In the genomic region with DNA sequence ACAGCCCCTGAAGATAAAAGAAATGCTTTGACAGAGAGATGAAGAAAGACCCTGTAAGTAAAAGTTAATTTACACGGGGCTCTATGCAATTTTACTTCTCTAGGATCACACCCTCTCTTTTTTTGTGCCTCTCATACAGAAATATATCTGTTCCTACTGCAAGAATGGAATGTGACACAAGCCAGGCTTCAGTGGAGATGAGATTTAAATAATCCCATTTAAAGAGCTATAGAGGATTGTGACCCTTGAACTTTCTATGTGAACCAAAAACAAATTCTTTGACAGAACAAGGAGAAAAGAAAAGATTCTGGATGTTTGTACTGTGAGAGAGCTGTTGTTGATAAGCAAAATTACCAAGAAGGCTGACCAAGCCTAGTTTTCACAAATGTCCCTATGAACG, we compare ENCODE assay signal across 26 mouse cellular contexts.
A peak's percentile ranks its signal among the peaks of the same experiment; 100 is the strongest.
DNase-seq lines count a peak whose midpoint lies in the region; ATAC-seq lines count a peak whose summit lies in the region.
"Had no signal": no experiment of that assay in that cellular context is flagged by ENCODE, and none has a peak within 500 bp of the region (broad histone marks: within the 10 kb centered on the region; RNA-seq: fewer than 3 reads in every experiment).

No protein-coding gene starts in this region.

- H3K9me3 ChIP-seq in midbrain, embryonic 11.5 days (ENCODE audit: control insufficient read depth, low read length) = no peaks in the 10 kb centered on the region
- no peaks in the 10 kb centered on the region for H3K9me3 ChIP-seq in midbrain, embryonic 15.5 days
- H3K9me3 ChIP-seq: forebrain, embryonic 13.5 days; heart, embryonic 12.5 days; heart, embryonic 15.5 days had no signal

- H3K4me2 ChIP-seq in midbrain, embryonic 11.5 days = no peak overlapping the region
- no peak overlapping the region for H3K4me2 ChIP-seq in midbrain, embryonic 15.5 days
- H3K4me2 ChIP-seq: forebrain, embryonic 13.5 days; heart, embryonic 12.5 days; heart, embryonic 15.5 days; hindbrain, embryonic 14.5 days had no signal

- ATAC-seq in midbrain, embryonic 11.5 days (ENCODE audit: low FRiP score) = peak; percentile 69
- ATAC-seq in midbrain, embryonic 15.5 days (replicated peaks) = no peak
- ATAC-seq: CD4-positive, CD25-positive, alpha-beta regulatory T cell, adult 4 months; forebrain, embryonic 13.5 days; forebrain, embryonic 16.5 days; hindbrain, postnatal 0 days; inflammation-experienced regulatory T-cells, adult 6 months; intestine, embryonic 16.5 days had no signal

- no peaks in the 10 kb centered on the region for H3K36me3 ChIP-seq in midbrain, embryonic 11.5 days (ENCODE audit: control insufficient read depth, insufficient read depth, low read length)
- H3K36me3 ChIP-seq in midbrain, embryonic 15.5 days (replicated peaks) = no peaks in the 10 kb centered on the region
- H3K36me3 ChIP-seq: forebrain, embryonic 10.5 days; heart, embryonic 12.5 days; heart, embryonic 15.5 days had no signal

- DNase-seq in midbrain, embryonic 11.5 days (ENCODE audit: low spot score, missing footprints) = peak; percentile 86
- peak; percentile 28 for DNase-seq in retina, embryonic 14.5 days (ENCODE audit: low spot score)
- DNase-seq in retina, postnatal 1 day = no peak
- peak; percentile 5 for DNase-seq in embryo, embryonic 11.5 days (ENCODE audit: low read depth, low spot score)
- DNase-seq in gastrocnemius, postnatal 36 days = no peak
- DNase-seq: adrenal gland, adult 2 months; adrenal gland, postnatal 14 days; cerebellum, adult 11 months; cerebellum, adult 2 months; cerebellum, postnatal 10 days; cerebellum, postnatal 36 days; gastrocnemius, postnatal 10 days; heart, adult 11 months; heart, postnatal 10 days; heart, postnatal 36 days had no signal

- H3K4me3 ChIP-seq in midbrain, embryonic 11.5 days (ENCODE audit: low read depth, low read length) = no peak overlapping the region
- no peak overlapping the region for H3K4me3 ChIP-seq in midbrain, embryonic 15.5 days
- H3K4me3 ChIP-seq: forebrain, embryonic 10.5 days; forebrain, embryonic 13.5 days; heart, embryonic 12.5 days; heart, embryonic 15.5 days had no signal

- H3K4me1 ChIP-seq in midbrain, embryonic 11.5 days (ENCODE audit: control insufficient read depth, insufficient read depth, low read length) = 0 out of 2 replicates have a peak, but pooled peaks cover 4% of the 10 kb centered on the region
- no peaks in the 10 kb centered on the region for H3K4me1 ChIP-seq in midbrain, embryonic 15.5 days
- H3K4me1 ChIP-seq: heart, embryonic 12.5 days; heart, embryonic 15.5 days had no signal

- no peak overlapping the region for H3K27ac ChIP-seq in midbrain, embryonic 11.5 days (ENCODE audit: low read depth, low read length)
- no peak overlapping the region for H3K27ac ChIP-seq in midbrain, embryonic 15.5 days
- H3K27ac ChIP-seq: forebrain, embryonic 10.5 days; forebrain, embryonic 13.5 days; heart, embryonic 15.5 days; hindbrain, embryonic 14.5 days; hindbrain, postnatal 0 days had no signal

- WGBS in midbrain, embryonic 11.5 days = 1% methylated on average over 2 of the region's 2 CpGs
- 1% methylated on average over 2 of the region's 2 CpGs for WGBS in midbrain, embryonic 15.5 days

- no peaks in the 10 kb centered on the region for H3K27me3 ChIP-seq in midbrain, embryonic 11.5 days (ENCODE audit: control insufficient read depth, insufficient read depth, low read length)
- H3K27me3 ChIP-seq in midbrain, embryonic 15.5 days (replicated peaks) = no peaks in the 10 kb centered on the region
- H3K27me3 ChIP-seq: forebrain, embryonic 13.5 days; heart, embryonic 12.5 days; heart, embryonic 15.5 days had no signal

- H3K9ac ChIP-seq in midbrain, embryonic 11.5 days (ENCODE audit: low read length) = no peak overlapping the region
- no peak overlapping the region for H3K9ac ChIP-seq in midbrain, embryonic 15.5 days
- H3K9ac ChIP-seq: forebrain, embryonic 13.5 days; heart, embryonic 12.5 days; heart, embryonic 15.5 days; hindbrain, embryonic 14.5 days had no signal

- intact Hi-C loops in gastrocnemius, postnatal 36 days (cut with DNase I) = no loop called here

Comparison
In these comparisons a context has a peak if more than half of its experiments do, and no peak if none do; other contexts are left out.
1. DNase-seq: peak in midbrain, embryonic 11.5 days (single experiment), retina, embryonic 14.5 days (single experiment) and embryo, embryonic 11.5 days (single experiment); none in retina, postnatal 1 day (single experiment) and gastrocnemius, postnatal 36 days (0 of 2).